Comparison of ENCODE assay signal across 11 mouse cellular contexts in genomic region chr10:87839454-87839853, GRCm38 (mm10). TPM values are rescaled to one million over a fixed set of nuclear protein-coding genes. Genes with fewer than 3 reads are reported as not detected.
"Had no signal": no experiment of that assay in that cellular context is flagged by ENCODE, and none has a peak within 500 bp of the region (broad histone marks: within the 10 kb centered on the region; RNA-seq: fewer than 3 reads in every experiment).

No protein-coding gene starts in this region.

- ATAC-seq: midbrain, embryonic 13.5 days; midbrain, embryonic 15.5 days had no signal

- DNase-seq: lung, adult 18-20 months; lung, embryonic 14.5 days; lung, postnatal 10 days; lung, postnatal 4 days; right cerebral cortex, postnatal 14 days; thymus, adult 2 months; thymus, postnatal 25 days; thymus, postnatal 4 days had no signal

RNA-seq across cellular contexts. Expression of gene Igf1, which starts 18.6 kb away (rescaled TPM):
- total RNA-seq: monocyte, adult 5-6 weeks had no signal
